Mouse (Mus musculus): ENCODE results near the gene Pnpo. TPM values are rescaled to one million over a fixed set of nuclear protein-coding genes. Genes with fewer than 3 reads are reported as not detected.

The Pnpo gene
- total and polyA plus RNA-seq, 2 experiments from 2014 or later = 26.9 to 37.4 TPM

GRCm38 (mm10) chr11:96957061-96957805 is 13.4 kb upstream of the Pnpo start:
- H3K36me3 ChIP-seq (ENCODE audit: insufficient read depth, low read length) = peaks cover 76% of the 10 kb centered on the region

GRCm38 (mm10) chr11:96956009-96956724 is 12.4 kb upstream of the Pnpo start:
- no peak overlapping the region for H3K9ac ChIP-seq (replicated peaks; ENCODE audit: low read length, poor library complexity, severe bottlenecking)
- ATAC-seq (ENCODE audit: low FRiP score) (no peak), DNase-seq (ENCODE audit: low spot score) (no peak)
- no peaks in the 10 kb centered on the region for H3K27me3 ChIP-seq (ENCODE audit: insufficient read depth, low read length)
- H3K9me3 ChIP-seq (ENCODE audit: low read length) = no peaks in the 10 kb centered on the region
- no peak overlapping the region for H3K4me3 ChIP-seq (ENCODE audit: low read depth, low read length)
- WGBS = 61% methylated on average over 19 of the region's 20 CpGs
- no peak overlapping the region for H3K27ac ChIP-seq (ENCODE audit: low read depth, low read length)
- H3K4me1 ChIP-seq (ENCODE audit: insufficient read depth, low read length) = no peaks in the 10 kb centered on the region
- no peak overlapping the region for H3K4me2 ChIP-seq (ENCODE audit: low read depth, low read length, poor library complexity, severe bottlenecking)
- TF ChIP-seq CTCF (IDR thresholded peaks at IDR 0.05) = peak; percentile 67
- H3K36me3 ChIP-seq (ENCODE audit: insufficient read depth, low read length) = peaks cover 69% of the 10 kb centered on the region

More at GRCm38 (mm10) chr11:96957061-96957805, 13.4 kb upstream of the Pnpo start:
- no peak for TF ChIP-seq CTCF (IDR thresholded peaks at IDR 0.05)
- WGBS = 96% methylated on average over 10 of the region's 10 CpGs
- DNase-seq (ENCODE audit: low spot score) = no peak
- H3K27ac ChIP-seq (ENCODE audit: low read depth, low read length) = no peak overlapping the region
- no peaks in the 10 kb centered on the region for H3K9me3 ChIP-seq (ENCODE audit: low read length)
- no peak overlapping the region for H3K4me3 ChIP-seq (ENCODE audit: low read depth, low read length)
- H3K4me1 ChIP-seq (ENCODE audit: insufficient read depth, low read length) = no peaks in the 10 kb centered on the region
- H3K4me2 ChIP-seq (ENCODE audit: low read depth, low read length, poor library complexity, severe bottlenecking) = no peak overlapping the region
- no peaks in the 10 kb centered on the region for H3K27me3 ChIP-seq (ENCODE audit: insufficient read depth, low read length)
- H3K9ac ChIP-seq (replicated peaks; ENCODE audit: low read length, poor library complexity, severe bottlenecking) = no peak overlapping the region
- ATAC-seq (ENCODE audit: low FRiP score) = no peak

DNA sequence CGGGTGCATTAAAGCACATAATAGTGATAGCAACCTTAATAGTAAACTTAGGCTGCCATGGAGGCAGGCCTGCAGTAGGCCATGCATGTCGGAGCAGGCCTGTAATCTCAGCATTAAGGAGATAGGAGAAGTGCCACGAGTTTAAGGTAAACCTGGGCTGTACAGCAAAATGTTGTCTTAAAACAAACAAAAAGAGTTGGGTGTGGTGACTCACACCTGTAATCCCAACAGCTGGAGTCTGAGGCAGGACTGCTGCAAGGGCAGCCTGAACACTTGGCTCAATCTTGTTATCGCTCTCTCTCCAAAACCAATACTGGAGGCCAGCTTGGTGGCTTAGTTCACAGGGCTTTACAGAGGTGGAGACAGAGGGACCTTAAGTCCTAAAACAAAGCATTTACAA is 11.3 kb upstream of the Pnpo start:
- H3K4me1 ChIP-seq (ENCODE audit: insufficient read depth, low read length) = no peaks in the 10 kb centered on the region
- H3K27ac ChIP-seq (ENCODE audit: low read depth, low read length) = no peak overlapping the region
- TF ChIP-seq CTCF (IDR thresholded peaks at IDR 0.05) = no peak
- DNase-seq (ENCODE audit: low spot score) (no peak), ATAC-seq (ENCODE audit: low FRiP score) (no peak)
- peaks cover 61% of the 10 kb centered on the region for H3K36me3 ChIP-seq (ENCODE audit: insufficient read depth, low read length)
- no peak overlapping the region for H3K4me2 ChIP-seq (ENCODE audit: low read depth, low read length, poor library complexity, severe bottlenecking)
- no peaks in the 10 kb centered on the region for H3K9me3 ChIP-seq (ENCODE audit: low read length)
- H3K9ac ChIP-seq (replicated peaks; ENCODE audit: low read length, poor library complexity, severe bottlenecking) = no peak overlapping the region
- no peak overlapping the region for H3K4me3 ChIP-seq (ENCODE audit: low read depth, low read length)
- WGBS = 91% methylated on average over 4 of the region's 4 CpGs
- no peaks in the 10 kb centered on the region for H3K27me3 ChIP-seq (ENCODE audit: insufficient read depth, low read length)

- no peak overlapping the region for H3K4me3 ChIP-seq (ENCODE audit: low read depth, low read length)
- H3K36me3 ChIP-seq (ENCODE audit: insufficient read depth, low read length) = peaks cover 49% of the 10 kb centered on the region
- no peak overlapping the region for H3K27ac ChIP-seq (ENCODE audit: low read depth, low read length)
- H3K9me3 ChIP-seq (ENCODE audit: low read length) = no peaks in the 10 kb centered on the region
- no peak overlapping the region for H3K9ac ChIP-seq (replicated peaks; ENCODE audit: low read length, poor library complexity, severe bottlenecking)
- DNase-seq (ENCODE audit: low spot score) = no peak
- no peak for TF ChIP-seq CTCF (IDR thresholded peaks at IDR 0.05)
- 85% methylated on average over 6 of the region's 6 CpGs for WGBS
- no peak overlapping the region for H3K4me2 ChIP-seq (ENCODE audit: low read depth, low read length, poor library complexity, severe bottlenecking)
- H3K27me3 ChIP-seq (ENCODE audit: insufficient read depth, low read length) = no peaks in the 10 kb centered on the region
- no peak for ATAC-seq (ENCODE audit: low FRiP score)
- no peaks in the 10 kb centered on the region for H3K4me1 ChIP-seq (ENCODE audit: insufficient read depth, low read length)
Measured at GRCm38 (mm10) chr11:96952896-96953295, 9.1 kb upstream of the Pnpo start.

GRCm38 (mm10) chr11:96952426-96952825 is 8.6 kb upstream of the Pnpo start:
- Histone ChIP-seq H3K27ac (ENCODE audit: low read depth, low read length) (no peak overlapping the region), H3K27me3 (ENCODE audit: insufficient read depth, low read length) (no peaks in the 10 kb centered on the region), H3K9ac (replicated peaks; ENCODE audit: low read length, poor library complexity, severe bottlenecking) (no peak overlapping the region), H3K36me3 (ENCODE audit: insufficient read depth, low read length) (peaks cover 46% of the 10 kb centered on the region), H3K9me3 (ENCODE audit: low read length) (no peaks in the 10 kb centered on the region), H3K4me1 (ENCODE audit: insufficient read depth, low read length) (no peaks in the 10 kb centered on the region), H3K4me3 (ENCODE audit: low read depth, low read length) (no peak overlapping the region), H3K4me2 (ENCODE audit: low read depth, low read length, poor library complexity, severe bottlenecking) (no peak overlapping the region)
- no peak for DNase-seq (ENCODE audit: low spot score)
- ATAC-seq (ENCODE audit: low FRiP score) = no peak
- TF ChIP-seq CTCF (IDR thresholded peaks at IDR 0.05) = no peak
- WGBS = 88% methylated on average over 10 of the region's 10 CpGs

GRCm38 (mm10) chr11:96950767-96951166 is 7.0 kb upstream of the Pnpo start:
- no peak for ATAC-seq (ENCODE audit: low FRiP score)
- no peak for DNase-seq (ENCODE audit: low spot score)
- Histone ChIP-seq H3K4me3 (ENCODE audit: low read depth, low read length) (no peak overlapping the region), H3K27ac (ENCODE audit: low read depth, low read length) (no peak overlapping the region), H3K4me1 (ENCODE audit: insufficient read depth, low read length) (no peaks in the 10 kb centered on the region), H3K27me3 (ENCODE audit: insufficient read depth, low read length) (no peaks in the 10 kb centered on the region), H3K9ac (replicated peaks; ENCODE audit: low read length, poor library complexity, severe bottlenecking) (no peak overlapping the region), H3K4me2 (ENCODE audit: low read depth, low read length, poor library complexity, severe bottlenecking) (no peak overlapping the region), H3K9me3 (ENCODE audit: low read length) (no peaks in the 10 kb centered on the region), H3K36me3 (ENCODE audit: insufficient read depth, low read length) (peaks cover 38% of the 10 kb centered on the region)
- WGBS = 99% methylated on average over 3 of the region's 3 CpGs
- peak; percentile 34 for TF ChIP-seq CTCF (IDR thresholded peaks at IDR 0.05)

Data from midbrain, postnatal 0 days (tissue).